Mouse (Mus musculus): ENCODE results near the gene Pspn. TPM values are rescaled to one million over a fixed set of nuclear protein-coding genes. Genes with fewer than 3 reads are reported as not detected.

Gene Pspn
- total RNA-seq, 2 experiments from 2014 or later = not detected

GRCm38 (mm10) chr17:56999414-56999813 lies 404 bp downstream of the Pspn start:
- intact Hi-C loops (cut with DNase I) = loop anchor here (5.0 to 10.0 kb wide), 2 partner anchors 92 to 165 kb away; no protein-coding TSS in a partner anchor
- DNase-seq (ENCODE audit: low spot score in 2 of 2) = no peak

- intact Hi-C loops (cut with DNase I) = loop anchor here (5.0 to 10.0 kb wide), 2 partner anchors 90 to 168 kb away; no protein-coding TSS in a partner anchor
- DNase-seq (ENCODE audit: low spot score in 2 of 2) = peak; percentile 92 to 93
These were observed 2.7 kb downstream of the Pspn start, which contains the start of gene Alkbh7 for GRCm38 (mm10) chr17:56997029-56997667. Alkbh7 (plus strand) TSS chr17:56997339.

GRCm38 (mm10) chr17:56996506-56996905 lies 3.3 kb downstream of the Pspn start:
- DNase-seq (ENCODE audit: low spot score in 2 of 2) = no peak
- intact Hi-C loops (cut with DNase I) = loop anchor here (5.0 to 10.0 kb wide), 2 partner anchors 89 to 168 kb away; no protein-coding TSS in a partner anchor

- intact Hi-C loops (cut with DNase I) = loop anchor here (5.0 to 10.0 kb wide), 2 partner anchors 88 to 170 kb away; no protein-coding TSS in a partner anchor
- no peak for DNase-seq (ENCODE audit: low spot score in 2 of 2)
These were observed 4.8 kb downstream of the Pspn start for GRCm38 (mm10) chr17:56995046-56995445.

- intact Hi-C loops (cut with DNase I) = loop anchor here (1.0 to 10.0 kb wide), 2 partner anchors 20 to 174 kb away; partner anchors contain the start of genes Gm17949 and Gtf2f1
- DNase-seq (ENCODE audit: low spot score in 2 of 2) = no peak
These were observed 8.9 kb downstream of the Pspn start for GRCm38 (mm10) chr17:56990966-56991365.

- intact Hi-C loops (cut with DNase I) = loop anchor here (1.0 to 10.0 kb wide), 2 partner anchors 21 to 175 kb away; partner anchors contain the start of genes Gm17949 and Gtf2f1
- DNase-seq (ENCODE audit: low spot score in 2 of 2) = peak; percentile 94
These were observed 9.6 kb downstream of the Pspn start, which contains the start of gene Clpp for GRCm38 (mm10) chr17:56990115-56990746. Clpp (plus strand) TSS chr17:56990305.

GRCm38 (mm10) chr17:56989467-56990114 lies 10.2 kb downstream of the Pspn start:
- intact Hi-C loops (cut with DNase I) = loop anchor here (1.0 to 10.0 kb wide), 3 partner anchors 22 to 185 kb away; partner anchors contain the start of genes Gm17949 and Gtf2f1
- no peak for DNase-seq (ENCODE audit: low spot score in 2 of 2)

GRCm38 (mm10) chr17:56988921-56989430 lies 10.8 kb downstream of the Pspn start:
- intact Hi-C loops (cut with DNase I) = loop anchor here (10.0 kb wide), 1 partner anchor 184 kb away; no protein-coding TSS in a partner anchor

GRCm38 (mm10) chr17:56988441-56988840 lies 11.4 kb downstream of the Pspn start:
- intact Hi-C loops (cut with DNase I) = loop anchor here (10.0 kb wide), 1 partner anchor 184 kb away; no protein-coding TSS in a partner anchor
- no peak for DNase-seq (ENCODE audit: low spot score in 2 of 2)

More at GRCm38 (mm10) chr17:56988921-56989430, 10.8 kb downstream of the Pspn start:
- DNase-seq (ENCODE audit: low spot score in 2 of 2) = no peak

GRCm38 (mm10) chr17:56986105-56986805 lies 13.6 kb downstream of the Pspn start:
- intact Hi-C loops (cut with DNase I) = loop anchor here (10.0 kb wide), 1 partner anchor 181 kb away; no protein-coding TSS in a partner anchor
- no peak for DNase-seq (ENCODE audit: low spot score in 2 of 2)

- no peak for DNase-seq (ENCODE audit: low spot score in 2 of 2)
- intact Hi-C loops (cut with DNase I) = loop anchor here (10.0 kb wide), 1 partner anchor 181 kb away; no protein-coding TSS in a partner anchor
These were observed 14.2 kb downstream of the Pspn start for GRCm38 (mm10) chr17:56985656-56986055.

- no peak for DNase-seq (ENCODE audit: low spot score in 2 of 2)
- intact Hi-C loops (cut with DNase I) = loop anchor here (10.0 kb wide), 1 partner anchor 180 kb away; no protein-coding TSS in a partner anchor
These were observed 14.9 kb downstream of the Pspn start for GRCm38 (mm10) chr17:56984886-56985285.

GRCm38 (mm10) chr17:56982013-56982412 lies 17.8 kb downstream of the Pspn start, which contains the start of gene Acer1:
Acer1 (minus strand) TSS chr17:56982126.
- intact Hi-C loops (cut with DNase I) = loop anchor here (10.0 kb wide), 1 partner anchor 177 kb away; no protein-coding TSS in a partner anchor
- DNase-seq (ENCODE audit: low spot score in 2 of 2) = no peak

GRCm38 (mm10) chr17:56981049-56981448 lies 18.8 kb downstream of the Pspn start:
- DNase-seq (ENCODE audit: low spot score in 2 of 2) = no peak
- intact Hi-C loops (cut with DNase I) = loop anchor here (10.0 kb wide), 1 partner anchor 176 kb away; no protein-coding TSS in a partner anchor

- no peak for DNase-seq (ENCODE audit: low spot score in 2 of 2)
- intact Hi-C loops (cut with DNase I) = no loop called here
These were observed 20.3 kb downstream of the Pspn start for GRCm38 (mm10) chr17:56979524-56979923.

GRCm38 (mm10) chr17:56976531-56977390 lies 23.1 kb downstream of the Pspn start:
- intact Hi-C loops (cut with DNase I) = no loop called here
- no peak for DNase-seq (ENCODE audit: low spot score in 2 of 2)

- no peak for DNase-seq (ENCODE audit: low spot score in 2 of 2)
- intact Hi-C loops (cut with DNase I) = no loop called here
These were observed 24.4 kb downstream of the Pspn start for GRCm38 (mm10) chr17:56975391-56975790.

Data from left cerebral cortex, postnatal 36 days (tissue).